Mouse (Mus musculus) left cerebral cortex, adult 9 months (tissue): ENCODE data around the gene Bzw2.

Experiments used
- DNase-seq, 2 experiments: peaks; one replicate each; pipeline ENCODE4 v3.0.0; 2022; ENCODE audit warnings: low spot score in 2 of 2

Gene Bzw2

GRCm38 (mm10) chr12:36070231-36070630, 87.6 kb downstream of the Bzw2 start:
- no peak for DNase-seq

GRCm38 (mm10) chr12:36067538-36067937, 90.3 kb downstream of the Bzw2 start:
- DNase-seq = no peak

GRCm38 (mm10) chr12:36065911-36066310, 92.0 kb downstream of the Bzw2 start:
- DNase-seq = peak in 1 of 2 experiments; percentile 30

- no peak for DNase-seq
Observed at GRCm38 (mm10) chr12:36057699-36058098, 100.2 kb downstream of the Bzw2 start.

GRCm38 (mm10) chr12:36050276-36050675, 107.6 kb downstream of the Bzw2 start:
- DNase-seq = no peak

- DNase-seq = no peak
Observed at GRCm38 (mm10) chr12:36047593-36047992, 110.3 kb downstream of the Bzw2 start.

GRCm38 (mm10) chr12:36046196-36046595, 111.7 kb downstream of the Bzw2 start:
- DNase-seq = no peak

- no peak for DNase-seq
Observed at GRCm38 (mm10) chr12:36044691-36045090, 113.2 kb downstream of the Bzw2 start.

GRCm38 (mm10) chr12:36042348-36042778, 115.5 kb downstream of the Bzw2 start, which contains the start of gene Tspan13:
TSS of gene Tspan13 (minus strand) at chr12:36042500.
- peak; percentile 82 to 92 for DNase-seq
